Mouse (Mus musculus) cortical plate, adult 2 months (tissue): ENCODE results near the gene Nfyc.

ENCODE experiments used
- CTCF ChIP-seq: fragments of 200-500 bp; IDR thresholded peaks from 2 replicates; pipeline ENCODE4 v1.5.1; 2011; ENCODE audit warnings: mild to moderate bottlenecking, control low read depth, low read length; ENCODE audit not compliant: insufficient read depth; ENCODE audit errors: extremely low read depth
- POLR2A ChIP-seq: fragments of 200-500 bp; IDR thresholded peaks from 2 replicates; pipeline ENCODE4 v1.6.1; 2011; ENCODE audit warnings: mild to moderate bottlenecking, low read length, control low read depth; ENCODE audit not compliant: insufficient read depth; ENCODE audit errors: extremely low read depth

DNA sequence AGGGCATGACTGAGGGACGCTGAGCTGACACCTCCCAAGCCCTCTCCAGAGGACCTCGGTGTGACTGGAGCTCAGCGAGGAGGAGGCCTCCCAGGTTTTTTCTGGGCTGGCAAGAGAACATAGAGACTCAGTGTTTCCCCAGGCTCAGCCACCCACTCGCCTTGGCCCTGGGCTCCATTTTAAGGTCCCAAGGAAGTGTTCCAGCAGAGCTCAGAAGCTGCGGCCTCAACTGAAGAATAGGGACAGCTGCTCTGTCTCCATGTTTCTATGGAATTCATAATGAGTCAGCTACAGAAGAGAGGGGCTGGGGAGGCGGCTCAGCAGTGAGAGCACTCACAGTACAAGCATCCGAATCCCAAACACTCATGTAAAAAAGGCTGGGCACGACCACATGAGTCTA, 113.8 kb downstream of the Nfyc start:
- TF ChIP-seq CTCF (no peak), POLR2A (no peak)
